Mouse (Mus musculus) liver, embryonic 14.5 days (tissue): ENCODE measurements around the gene Samd11.

ENCODE experiments used
- CTCF ChIP-seq: IDR thresholded peaks from 2 replicates; pipeline ENCODE4 v1.5.1; 2016; ENCODE audit warnings: antibody characterized with exemption, low read depth, control low read depth
- EP300 ChIP-seq: IDR thresholded peaks from 2 replicates; pipeline ENCODE4 v1.6.1; 2016; ENCODE audit warnings: antibody characterized with exemption, low read depth

- TF ChIP-seq CTCF (no peak), EP300 (no peak)
These were observed 39.3 kb downstream of the Samd11 start for GRCm38 (mm10) chr4:156216196-156216595.
